Mouse (Mus musculus): Measurements from ENCODE around the gene Arl8b.

GRCm38 (mm10) chr6:108829386-108830370, 46.8 kb downstream of the Arl8b start:
- TF ChIP-seq EP300 (IDR thresholded peaks at IDR 0.05; ENCODE audit: low read depth in 1 of 2, low read length in 2 of 2) (no peak), ZNF384 (IDR thresholded peaks at IDR 0.05; ENCODE audit: low read depth, low read length) (no peak), NRF1 (IDR thresholded peaks at IDR 0.05; ENCODE audit: insufficient read depth, low read depth, low read length, poor library complexity, severe bottlenecking) (no peak), POLR2AphosphoS5 (IDR thresholded peaks at IDR 0.05; ENCODE audit: borderline replicate concordance, low read depth, low read length) (no peak), E2F4 (IDR thresholded peaks at IDR 0.05; ENCODE audit: borderline replicate concordance, low read depth, low read length) (no peak), CTCF (IDR thresholded peaks at IDR 0.05 in 2 of 3, conservative IDR thresholded peaks at IDR 0.05 in 1 of 3; ENCODE audit: control insufficient read depth in 1 of 3, insufficient read depth in 1 of 3, low read depth in 2 of 3, low read length in 3 of 3, poor library complexity in 1 of 3, severe bottlenecking in 1 of 3) (no peak), BHLHE40 (IDR thresholded peaks at IDR 0.05; ENCODE audit: borderline replicate concordance, low read depth, low read length) (no peak), SMC3 (IDR thresholded peaks at IDR 0.05; ENCODE audit: low read depth, low read length) (no peak), HCFC1 (IDR thresholded peaks at IDR 0.05; ENCODE audit: low read depth, low read length) (no peak), ZKSCAN1 (IDR thresholded peaks at IDR 0.05; ENCODE audit: low read depth, low read length) (no peak), USF1 (IDR thresholded peaks at IDR 0.05; ENCODE audit: low read depth, low read length) (no peak), POLR2A (IDR thresholded peaks at IDR 0.05; ENCODE audit: control insufficient read depth in 1 of 2, insufficient read depth in 1 of 2, low read depth in 1 of 2, low read length in 2 of 2, poor library complexity in 1 of 2) (no peak), RAD21 (IDR thresholded peaks at IDR 0.05; ENCODE audit: low read depth, low read length) (no peak)
